Mouse (Mus musculus): ENCODE measurements at regions not wholly inside any gene's neighbourhood (a gene's known extent, or its start where the extent isn't known, plus 50 kb on each side); places are given as distances from the start of the nearest gene placed in this dataset.
A peak's percentile ranks its signal among the peaks of the same experiment; 100 is the strongest.

GRCm38 (mm10) chr9:17454397-17454796, 837.5 kb upstream of the Chordc1 start:
- WGBS: 83% methylated on average over 2 of the region's 2 CpGs
- DNase-seq (ENCODE audit: low spot score): no peak
- H3K27ac ChIP-seq (ENCODE audit: low read depth, low read length): no peak overlapping the region
- H3K27me3 ChIP-seq (replicated peaks; ENCODE audit: control insufficient read depth, insufficient read depth, low read length): no peaks in the 10 kb centered on the region
- H3K36me3 ChIP-seq (ENCODE audit: control insufficient read depth, insufficient read depth, low read length): no peaks in the 10 kb centered on the region
- H3K4me2 ChIP-seq (ENCODE audit: low read length): no peak overlapping the region
- H3K9me3 ChIP-seq (replicated peaks; ENCODE audit: control insufficient read depth, low read length): no peaks in the 10 kb centered on the region
- H3K4me3 ChIP-seq (ENCODE audit: low read depth, low read length): no peak overlapping the region
- H3K9ac ChIP-seq (ENCODE audit: low read length): no peak overlapping the region
- ATAC-seq: no peak
- no peaks in the 10 kb centered on the region for H3K4me1 ChIP-seq (ENCODE audit: control insufficient read depth, insufficient read depth, low read length)

GRCm38 (mm10) chr9:17466379-17466778, 825.5 kb upstream of the Chordc1 start:
- ATAC-seq: no peak
- H3K4me2 ChIP-seq (ENCODE audit: low read length): no peak overlapping the region
- no peaks in the 10 kb centered on the region for H3K27me3 ChIP-seq (replicated peaks; ENCODE audit: control insufficient read depth, insufficient read depth, low read length)
- H3K9me3 ChIP-seq (replicated peaks; ENCODE audit: control insufficient read depth, low read length): no peaks in the 10 kb centered on the region
- H3K9ac ChIP-seq (ENCODE audit: low read length): no peak overlapping the region
- 73% methylated on average over 2 of the region's 2 CpGs for WGBS
- H3K36me3 ChIP-seq (ENCODE audit: control insufficient read depth, insufficient read depth, low read length): no peaks in the 10 kb centered on the region
- H3K4me3 ChIP-seq (ENCODE audit: low read depth, low read length): no peak overlapping the region
- H3K27ac ChIP-seq (ENCODE audit: low read depth, low read length): no peak overlapping the region
- DNase-seq (ENCODE audit: low spot score): no peak
- H3K4me1 ChIP-seq (ENCODE audit: control insufficient read depth, insufficient read depth, low read length): no peaks in the 10 kb centered on the region

- DNase-seq (ENCODE audit: low spot score) (peak; percentile 78), ATAC-seq (peak; percentile 88; the same call in 1 of the 2 replicates)
- WGBS: 80% methylated on average over 3 of the region's 3 CpGs
Observed at GRCm38 (mm10) chr9:17484701-17485422, 807.1 kb upstream of the Chordc1 start.

GRCm38 (mm10) chr9:17500161-17500756, 791.7 kb upstream of the Chordc1 start:
- Histone ChIP-seq H3K4me1 (ENCODE audit: control insufficient read depth, insufficient read depth, low read length) (no peaks in the 10 kb centered on the region), H3K9ac (ENCODE audit: low read length) (no peak overlapping the region), H3K27me3 (replicated peaks; ENCODE audit: control insufficient read depth, insufficient read depth, low read length) (no peaks in the 10 kb centered on the region), H3K27ac (ENCODE audit: low read depth, low read length) (no peak overlapping the region), H3K36me3 (ENCODE audit: control insufficient read depth, insufficient read depth, low read length) (no peaks in the 10 kb centered on the region), H3K9me3 (replicated peaks; ENCODE audit: control insufficient read depth, low read length) (no peaks in the 10 kb centered on the region), H3K4me2 (ENCODE audit: low read length) (no peak overlapping the region), H3K4me3 (ENCODE audit: low read depth, low read length) (no peak overlapping the region)
- 81% methylated on average over 7 of the region's 7 CpGs for WGBS
- DNase-seq (ENCODE audit: low spot score): peak; percentile 45
- peak; percentile 46 for ATAC-seq

More at GRCm38 (mm10) chr9:17484701-17485422, 807.1 kb upstream of the Chordc1 start:
- no peak overlapping the region for H3K9ac ChIP-seq (ENCODE audit: low read length)
- no peaks in the 10 kb centered on the region for H3K36me3 ChIP-seq (ENCODE audit: control insufficient read depth, insufficient read depth, low read length)
- no peaks in the 10 kb centered on the region for H3K4me1 ChIP-seq (ENCODE audit: control insufficient read depth, insufficient read depth, low read length)
- no peak overlapping the region for H3K27ac ChIP-seq (ENCODE audit: low read depth, low read length)
- no peak overlapping the region for H3K4me2 ChIP-seq (ENCODE audit: low read length)
- H3K4me3 ChIP-seq (ENCODE audit: low read depth, low read length): no peak overlapping the region
- no peaks in the 10 kb centered on the region for H3K9me3 ChIP-seq (replicated peaks; ENCODE audit: control insufficient read depth, low read length)
- no peaks in the 10 kb centered on the region for H3K27me3 ChIP-seq (replicated peaks; ENCODE audit: control insufficient read depth, insufficient read depth, low read length)

- H3K27ac ChIP-seq (ENCODE audit: low read depth, low read length): no peak overlapping the region
- 70% methylated on average over 5 of the region's 5 CpGs for WGBS
- no peak for DNase-seq (ENCODE audit: low spot score)
- no peaks in the 10 kb centered on the region for H3K4me1 ChIP-seq (ENCODE audit: control insufficient read depth, insufficient read depth, low read length)
- no peaks in the 10 kb centered on the region for H3K36me3 ChIP-seq (ENCODE audit: control insufficient read depth, insufficient read depth, low read length)
- no peak overlapping the region for H3K9ac ChIP-seq (ENCODE audit: low read length)
- H3K9me3 ChIP-seq (replicated peaks; ENCODE audit: control insufficient read depth, low read length): no peaks in the 10 kb centered on the region
- no peak overlapping the region for H3K4me3 ChIP-seq (ENCODE audit: low read depth, low read length)
- no peak for ATAC-seq
- no peaks in the 10 kb centered on the region for H3K27me3 ChIP-seq (replicated peaks; ENCODE audit: control insufficient read depth, insufficient read depth, low read length)
- no peak overlapping the region for H3K4me2 ChIP-seq (ENCODE audit: low read length)
Observed at GRCm38 (mm10) chr9:17508744-17509143, 783.2 kb upstream of the Chordc1 start.

- Histone ChIP-seq H3K27me3 (replicated peaks; ENCODE audit: control insufficient read depth, insufficient read depth, low read length) (no peaks in the 10 kb centered on the region), H3K9ac (ENCODE audit: low read length) (no peak overlapping the region), H3K9me3 (replicated peaks; ENCODE audit: control insufficient read depth, low read length) (no peaks in the 10 kb centered on the region), H3K27ac (ENCODE audit: low read depth, low read length) (no peak overlapping the region), H3K36me3 (ENCODE audit: control insufficient read depth, insufficient read depth, low read length) (no peaks in the 10 kb centered on the region), H3K4me2 (ENCODE audit: low read length) (no peak overlapping the region), H3K4me1 (ENCODE audit: control insufficient read depth, insufficient read depth, low read length) (no peaks in the 10 kb centered on the region), H3K4me3 (ENCODE audit: low read depth, low read length) (no peak overlapping the region)
- ATAC-seq (no peak), DNase-seq (ENCODE audit: low spot score) (no peak)
- 91% methylated on average over 1 of the region's 1 CpGs for WGBS
Observed at GRCm38 (mm10) chr9:17556186-17556585, 735.7 kb upstream of the Chordc1 start.

- no peak overlapping the region for H3K27ac ChIP-seq (ENCODE audit: low read depth, low read length)
- H3K9me3 ChIP-seq (replicated peaks; ENCODE audit: control insufficient read depth, low read length): no peaks in the 10 kb centered on the region
- H3K36me3 ChIP-seq (ENCODE audit: control insufficient read depth, insufficient read depth, low read length): no peaks in the 10 kb centered on the region
- H3K4me3 ChIP-seq (ENCODE audit: low read depth, low read length): no peak overlapping the region
- no peaks in the 10 kb centered on the region for H3K4me1 ChIP-seq (ENCODE audit: control insufficient read depth, insufficient read depth, low read length)
- no peak overlapping the region for H3K9ac ChIP-seq (ENCODE audit: low read length)
- DNase-seq (ENCODE audit: low spot score) (no peak), ATAC-seq (no peak)
- no peak overlapping the region for H3K4me2 ChIP-seq (ENCODE audit: low read length)
- 87% methylated on average over 5 of the region's 5 CpGs for WGBS
- H3K27me3 ChIP-seq (replicated peaks; ENCODE audit: control insufficient read depth, insufficient read depth, low read length): no peaks in the 10 kb centered on the region
Observed at GRCm38 (mm10) chr9:17557611-17558370, 734.1 kb upstream of the Chordc1 start.

GRCm38 (mm10) chr9:17567784-17568518, 724.0 kb upstream of the Chordc1 start:
- H3K27ac ChIP-seq (ENCODE audit: low read depth, low read length): no peak overlapping the region
- H3K9ac ChIP-seq (ENCODE audit: low read length): no peak overlapping the region
- H3K27me3 ChIP-seq (replicated peaks; ENCODE audit: control insufficient read depth, insufficient read depth, low read length): no peaks in the 10 kb centered on the region
- H3K4me3 ChIP-seq (ENCODE audit: low read depth, low read length): no peak overlapping the region
- no peaks in the 10 kb centered on the region for H3K36me3 ChIP-seq (ENCODE audit: control insufficient read depth, insufficient read depth, low read length)
- H3K4me1 ChIP-seq (ENCODE audit: control insufficient read depth, insufficient read depth, low read length): no peaks in the 10 kb centered on the region
- H3K9me3 ChIP-seq (replicated peaks; ENCODE audit: control insufficient read depth, low read length): no peaks in the 10 kb centered on the region
- DNase-seq (ENCODE audit: low spot score) (peak; percentile 41), ATAC-seq (peak; percentile 54; the same call in 1 of the 2 replicates)
- H3K4me2 ChIP-seq (ENCODE audit: low read length): no peak overlapping the region
- WGBS: 58% methylated on average over 3 of the region's 3 CpGs
